Mouse (Mus musculus): ENCODE results near the gene Adgrg2. TPM values are rescaled to one million over a fixed set of nuclear protein-coding genes. Genes with fewer than 3 reads are reported as not detected.

The Adgrg2 gene
- polyA plus RNA-seq, 1 experiment from 2014 or later = 0.76 TPM

- Histone ChIP-seq H3K27ac (ENCODE audit: low read depth, low read length) (no peak overlapping the region), H3K9ac (ENCODE audit: low read depth, low read length) (no peak overlapping the region), H3K4me3 (ENCODE audit: low read depth, low read length) (no peak overlapping the region), H3K9me3 (ENCODE audit: control insufficient read depth, low read length) (no peaks in the 10 kb centered on the region), H3K4me1 (replicated peaks; ENCODE audit: control insufficient read depth, insufficient read depth, low read length) (no peaks in the 10 kb centered on the region), H3K27me3 (ENCODE audit: control insufficient read depth, insufficient read depth, low read length) (no peaks in the 10 kb centered on the region; the same call in 1 of the 2 replicates), H3K36me3 (ENCODE audit: control insufficient read depth, insufficient read depth, low read length) (no peaks in the 10 kb centered on the region), H3K4me2 (replicated peaks; ENCODE audit: low read depth, low read length) (no peak overlapping the region)
- ATAC-seq (ENCODE audit: low FRiP score) (no peak), DNase-seq (ENCODE audit: low spot score) (no peak)
- WGBS = 75% methylated on average over 1 of the region's 1 CpGs
Measured at GRCm38 (mm10) chrX:160423737-160424136, 33.2 kb downstream of the Adgrg2 start.

DNA sequence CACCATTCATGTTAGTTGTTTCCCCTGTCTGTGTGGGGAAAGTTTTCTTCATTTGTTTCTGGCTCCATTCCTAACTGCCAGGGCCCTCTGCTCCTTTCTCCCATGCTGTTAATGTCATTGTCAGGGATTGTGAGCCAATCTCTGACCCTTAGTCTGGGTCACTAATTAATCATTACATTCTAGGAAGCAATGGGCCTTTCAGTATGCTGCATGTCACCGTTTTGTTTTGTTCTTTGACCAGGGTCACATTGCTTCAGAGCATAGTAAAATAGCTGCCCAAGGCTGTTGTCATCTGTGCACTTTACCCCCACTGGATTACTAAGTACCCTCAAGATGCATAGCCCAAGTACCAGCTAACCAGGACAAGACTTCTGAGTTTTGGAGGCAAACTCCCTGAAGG is 36.0 kb downstream of the Adgrg2 start:
- Histone ChIP-seq H3K9me3 (ENCODE audit: control insufficient read depth, low read length) (no peaks in the 10 kb centered on the region), H3K4me2 (replicated peaks; ENCODE audit: low read depth, low read length) (no peak overlapping the region), H3K36me3 (ENCODE audit: control insufficient read depth, insufficient read depth, low read length) (no peaks in the 10 kb centered on the region), H3K27me3 (ENCODE audit: control insufficient read depth, insufficient read depth, low read length) (peaks cover 2% of the 10 kb centered on the region; the same call in 1 of the 2 replicates), H3K9ac (ENCODE audit: low read depth, low read length) (no peak overlapping the region), H3K4me1 (replicated peaks; ENCODE audit: control insufficient read depth, insufficient read depth, low read length) (no peaks in the 10 kb centered on the region), H3K27ac (ENCODE audit: low read depth, low read length) (no peak overlapping the region), H3K4me3 (ENCODE audit: low read depth, low read length) (no peak overlapping the region)
- DNase-seq (ENCODE audit: low spot score) = no peak
- 52% methylated on average over 1 of the region's 1 CpGs for WGBS
- no peak for ATAC-seq (ENCODE audit: low FRiP score)

DNA sequence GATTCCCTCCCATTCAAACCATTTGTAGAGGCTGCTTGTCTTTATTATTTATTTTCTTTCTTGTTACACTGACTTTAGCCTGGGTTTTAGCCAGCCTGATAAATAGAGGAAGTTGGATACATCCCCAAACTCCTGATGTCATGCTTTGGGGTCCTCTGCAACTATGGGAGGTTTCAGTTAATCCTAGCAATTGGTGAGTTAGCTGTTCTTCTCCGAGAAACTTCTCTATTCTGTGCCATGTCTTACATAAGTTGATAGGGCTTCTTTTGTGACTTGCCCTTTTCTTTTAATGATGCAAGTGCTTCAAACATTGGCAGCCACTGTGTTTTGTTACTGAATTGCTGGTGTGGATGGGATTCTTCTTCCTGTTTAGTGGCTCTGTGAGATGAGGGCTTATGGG is 36.4 kb downstream of the Adgrg2 start:
- ATAC-seq (ENCODE audit: low FRiP score) (no peak), DNase-seq (ENCODE audit: low spot score) (no peak)
- Histone ChIP-seq H3K4me1 (replicated peaks; ENCODE audit: control insufficient read depth, insufficient read depth, low read length) (no peaks in the 10 kb centered on the region), H3K4me2 (replicated peaks; ENCODE audit: low read depth, low read length) (no peak overlapping the region), H3K4me3 (ENCODE audit: low read depth, low read length) (no peak overlapping the region), H3K27me3 (ENCODE audit: control insufficient read depth, insufficient read depth, low read length) (peaks cover 2% of the 10 kb centered on the region; the same call in 1 of the 2 replicates), H3K27ac (ENCODE audit: low read depth, low read length) (no peak overlapping the region), H3K9ac (ENCODE audit: low read depth, low read length) (no peak overlapping the region), H3K9me3 (ENCODE audit: control insufficient read depth, low read length) (no peaks in the 10 kb centered on the region), H3K36me3 (ENCODE audit: control insufficient read depth, insufficient read depth, low read length) (no peaks in the 10 kb centered on the region)
- 87% methylated on average over 1 of the region's 1 CpGs for WGBS

- no peaks in the 10 kb centered on the region for H3K9me3 ChIP-seq (ENCODE audit: control insufficient read depth, low read length)
- H3K27me3 ChIP-seq (ENCODE audit: control insufficient read depth, insufficient read depth, low read length) = peaks cover 2% of the 10 kb centered on the region; the same call in 1 of the 2 replicates
- H3K4me1 ChIP-seq (replicated peaks; ENCODE audit: control insufficient read depth, insufficient read depth, low read length) = no peaks in the 10 kb centered on the region
- no peak overlapping the region for H3K4me2 ChIP-seq (replicated peaks; ENCODE audit: low read depth, low read length)
- no peak overlapping the region for H3K4me3 ChIP-seq (ENCODE audit: low read depth, low read length)
- no peak overlapping the region for H3K9ac ChIP-seq (ENCODE audit: low read depth, low read length)
- 89% methylated on average over 7 of the region's 7 CpGs for WGBS
- ATAC-seq (ENCODE audit: low FRiP score) (no peak), DNase-seq (ENCODE audit: low spot score) (no peak)
- H3K36me3 ChIP-seq (ENCODE audit: control insufficient read depth, insufficient read depth, low read length) = no peaks in the 10 kb centered on the region
- H3K27ac ChIP-seq (ENCODE audit: low read depth, low read length) = no peak overlapping the region
Measured at GRCm38 (mm10) chrX:160432192-160432591, 41.7 kb downstream of the Adgrg2 start.

- Histone ChIP-seq H3K9ac (ENCODE audit: low read depth, low read length) (no peak overlapping the region), H3K27ac (ENCODE audit: low read depth, low read length) (no peak overlapping the region), H3K27me3 (ENCODE audit: control insufficient read depth, insufficient read depth, low read length) (peaks cover 4% of the 10 kb centered on the region), H3K4me3 (ENCODE audit: low read depth, low read length) (no peak overlapping the region), H3K36me3 (ENCODE audit: control insufficient read depth, insufficient read depth, low read length) (no peaks in the 10 kb centered on the region), H3K9me3 (ENCODE audit: control insufficient read depth, low read length) (no peaks in the 10 kb centered on the region), H3K4me1 (replicated peaks; ENCODE audit: control insufficient read depth, insufficient read depth, low read length) (no peaks in the 10 kb centered on the region), H3K4me2 (replicated peaks; ENCODE audit: low read depth, low read length) (no peak overlapping the region)
- no peak for DNase-seq (ENCODE audit: low spot score)
- ATAC-seq (ENCODE audit: low FRiP score) = no peak
Measured at GRCm38 (mm10) chrX:160441272-160441671, 50.8 kb downstream of the Adgrg2 start.

GRCm38 (mm10) chrX:160448351-160448750 is 57.9 kb downstream of the Adgrg2 start:
- no peak overlapping the region for H3K9ac ChIP-seq (ENCODE audit: low read depth, low read length)
- no peak overlapping the region for H3K4me2 ChIP-seq (replicated peaks; ENCODE audit: low read depth, low read length)
- no peaks in the 10 kb centered on the region for H3K36me3 ChIP-seq (ENCODE audit: control insufficient read depth, insufficient read depth, low read length)
- 88% methylated on average over 3 of the region's 3 CpGs for whole genome bisulfite sequencing
- H3K9me3 ChIP-seq (ENCODE audit: control insufficient read depth, low read length) = no peaks in the 10 kb centered on the region
- H3K4me3 ChIP-seq (ENCODE audit: low read depth, low read length) = no peak overlapping the region
- no peak overlapping the region for H3K27ac ChIP-seq (ENCODE audit: low read depth, low read length)
- ATAC-seq (ENCODE audit: low FRiP score) = no peak
- H3K4me1 ChIP-seq (replicated peaks; ENCODE audit: control insufficient read depth, insufficient read depth, low read length) = no peaks in the 10 kb centered on the region
- no peak for DNase-seq (ENCODE audit: low spot score)
- no peaks in the 10 kb centered on the region for H3K27me3 ChIP-seq (ENCODE audit: control insufficient read depth, insufficient read depth, low read length)

DNA sequence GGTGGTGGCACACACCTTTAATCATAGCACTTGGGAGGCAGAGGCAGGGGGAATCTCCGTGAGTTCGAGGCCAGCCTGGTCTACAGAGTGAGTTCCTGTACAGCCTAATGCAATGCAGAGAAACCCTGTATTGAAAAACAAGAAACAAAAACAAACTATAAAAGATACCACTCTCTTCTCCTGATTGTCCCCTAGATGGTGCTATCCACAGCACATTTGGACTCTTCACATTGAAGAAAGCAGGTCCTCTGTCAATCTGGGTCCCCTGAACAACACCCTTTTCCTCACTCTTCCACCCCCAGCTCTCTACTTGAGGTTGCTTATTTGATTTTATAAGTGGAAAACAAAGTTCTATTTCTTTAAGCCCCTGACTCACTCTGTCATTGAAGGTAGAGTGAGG is 58.9 kb downstream of the Adgrg2 start:
- ATAC-seq (ENCODE audit: low FRiP score) = no peak
- 75% methylated on average over 2 of the region's 2 CpGs for WGBS

GRCm38 (mm10) chrX:160455686-160456085 is 65.2 kb downstream of the Adgrg2 start:
- H3K27ac ChIP-seq (ENCODE audit: low read depth, low read length) = no peak overlapping the region
- DNase-seq (ENCODE audit: low spot score) = no peak
- no peaks in the 10 kb centered on the region; the same call in 1 of the 2 replicates for H3K27me3 ChIP-seq (ENCODE audit: control insufficient read depth, insufficient read depth, low read length)
- no peak overlapping the region for H3K4me3 ChIP-seq (ENCODE audit: low read depth, low read length)
- H3K36me3 ChIP-seq (ENCODE audit: control insufficient read depth, insufficient read depth, low read length) = no peaks in the 10 kb centered on the region
- H3K4me2 ChIP-seq (replicated peaks; ENCODE audit: low read depth, low read length) = no peak overlapping the region
- H3K4me1 ChIP-seq (replicated peaks; ENCODE audit: control insufficient read depth, insufficient read depth, low read length) = no peaks in the 10 kb centered on the region
- WGBS = 80% methylated on average over 5 of the region's 5 CpGs
- H3K9ac ChIP-seq (ENCODE audit: low read depth, low read length) = no peak overlapping the region
- ATAC-seq (ENCODE audit: low FRiP score) = no peak
- H3K9me3 ChIP-seq (ENCODE audit: control insufficient read depth, low read length) = no peaks in the 10 kb centered on the region

More for the DNA sequence above, 58.9 kb downstream of the Adgrg2 start:
- Histone ChIP-seq H3K27ac (ENCODE audit: low read depth, low read length) (no peak overlapping the region), H3K4me3 (ENCODE audit: low read depth, low read length) (no peak overlapping the region), H3K36me3 (ENCODE audit: control insufficient read depth, insufficient read depth, low read length) (no peaks in the 10 kb centered on the region), H3K27me3 (ENCODE audit: control insufficient read depth, insufficient read depth, low read length) (no peaks in the 10 kb centered on the region), H3K9me3 (ENCODE audit: control insufficient read depth, low read length) (no peaks in the 10 kb centered on the region), H3K4me1 (replicated peaks; ENCODE audit: control insufficient read depth, insufficient read depth, low read length) (no peaks in the 10 kb centered on the region), H3K4me2 (replicated peaks; ENCODE audit: low read depth, low read length) (no peak overlapping the region), H3K9ac (ENCODE audit: low read depth, low read length) (no peak overlapping the region)
- DNase-seq (ENCODE audit: low spot score) = no peak

GRCm38 (mm10) chrX:160471257-160471786 is 80.8 kb downstream of the Adgrg2 start:
- no peak overlapping the region for H3K9ac ChIP-seq (ENCODE audit: low read depth, low read length)
- no peak overlapping the region for H3K27ac ChIP-seq (ENCODE audit: low read depth, low read length)
- no peaks in the 10 kb centered on the region for H3K9me3 ChIP-seq (ENCODE audit: control insufficient read depth, low read length)
- no peak for DNase-seq (ENCODE audit: low spot score)
- no peaks in the 10 kb centered on the region for H3K36me3 ChIP-seq (ENCODE audit: control insufficient read depth, insufficient read depth, low read length)
- 88% methylated on average over 3 of the region's 3 CpGs for WGBS
- no peak overlapping the region for H3K4me3 ChIP-seq (ENCODE audit: low read depth, low read length)
- no peak overlapping the region for H3K4me2 ChIP-seq (replicated peaks; ENCODE audit: low read depth, low read length)
- no peaks in the 10 kb centered on the region for H3K4me1 ChIP-seq (replicated peaks; ENCODE audit: control insufficient read depth, insufficient read depth, low read length)
- no peak for ATAC-seq (ENCODE audit: low FRiP score)
- H3K27me3 ChIP-seq (ENCODE audit: control insufficient read depth, insufficient read depth, low read length) = peaks cover 3% of the 10 kb centered on the region; the same call in 1 of the 2 replicates

Measured in hindbrain, embryonic 11.5 days (tissue).